Mouse (Mus musculus) ES-Bruce4 (cell line): ENCODE results near the gene Asrgl1.

Experiments used
- CTCF ChIP-seq: IDR thresholded peaks from one replicate; pipeline ENCODE4 v1.8.1; 2011; ENCODE audit warnings: low read depth, low read length
- EP300 ChIP-seq: IDR thresholded peaks from 2 replicates; pipeline ENCODE4 v1.6.1; 2011; ENCODE audit warnings: low read depth, low read length; ENCODE audit not compliant: insufficient read depth
- POLR2A ChIP-seq: IDR thresholded peaks from one replicate; pipeline ENCODE4 v1.8.1; 2011; ENCODE audit warnings: low read length; ENCODE audit not compliant: insufficient read depth

- TF ChIP-seq POLR2A (no peak), CTCF (no peak), EP300 (no peak)
These were observed 34.4 kb downstream of the Asrgl1 start for GRCm38 (mm10) chr19:9101062-9101457.
